Mouse (Mus musculus): ENCODE results near the gene Col4a6.

DNA sequence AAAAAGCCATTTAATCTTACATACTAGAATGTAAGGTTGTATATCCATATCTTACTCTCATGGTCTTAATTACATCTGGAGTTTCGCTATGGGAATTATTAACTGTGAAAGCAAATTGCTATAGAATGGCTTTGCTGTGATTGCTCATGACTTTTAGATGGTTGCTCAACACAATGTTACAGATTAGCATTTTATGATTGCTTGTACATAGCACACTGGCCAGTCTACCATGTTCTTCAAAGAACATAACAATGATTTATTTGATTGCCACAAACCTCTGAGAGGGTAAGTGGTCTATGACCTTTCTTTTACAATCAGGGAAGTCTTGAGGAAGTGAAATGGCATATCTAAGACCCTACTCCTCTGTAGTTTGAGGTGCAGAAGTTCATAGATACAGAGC lies 25.9 kb downstream of the Col4a6 start:
- TF ChIP-seq MAFK (IDR thresholded peaks at IDR 0.05; ENCODE audit: insufficient read depth, low read depth, low read length) (no peak), CHD2 (IDR thresholded peaks at IDR 0.05; ENCODE audit: low read depth, low read length) (no peak), ZNF384 (IDR thresholded peaks at IDR 0.05; ENCODE audit: low read depth, low read length) (no peak), ZC3H11A (IDR thresholded peaks at IDR 0.05; ENCODE audit: borderline replicate concordance, low read depth, low read length) (no peak), HCFC1 (IDR thresholded peaks at IDR 0.05; ENCODE audit: borderline replicate concordance, insufficient read depth, low read length) (no peak)

Measured in ES-E14 (cell line).